Mouse (Mus musculus) central nervous system, embryonic 11.5 days (tissue): Measurements from ENCODE around the gene Rab12. TPM values are rescaled to one million over a fixed set of nuclear protein-coding genes. Genes with fewer than 3 reads are reported as not detected.

Experiments used
- polyA plus RNA-seq: library from polyadenylated mRNA; depleted of rRNA; stranded (reverse); fragments of >200 nt; gene quantifications from 2 replicates; pipeline ENCODE4 v1.2.3, GENCODE M21; 2012; rRNA removed

The Rab12 gene
- polyA plus RNA-seq: 56.2 and 75.5 TPM in 2 replicates

GRCm38 (mm10) chr17:66519554-66520553 is at the start of gene Rab12:
Gene Rab12 (minus strand): TSS chr17:66519729.

DNA sequence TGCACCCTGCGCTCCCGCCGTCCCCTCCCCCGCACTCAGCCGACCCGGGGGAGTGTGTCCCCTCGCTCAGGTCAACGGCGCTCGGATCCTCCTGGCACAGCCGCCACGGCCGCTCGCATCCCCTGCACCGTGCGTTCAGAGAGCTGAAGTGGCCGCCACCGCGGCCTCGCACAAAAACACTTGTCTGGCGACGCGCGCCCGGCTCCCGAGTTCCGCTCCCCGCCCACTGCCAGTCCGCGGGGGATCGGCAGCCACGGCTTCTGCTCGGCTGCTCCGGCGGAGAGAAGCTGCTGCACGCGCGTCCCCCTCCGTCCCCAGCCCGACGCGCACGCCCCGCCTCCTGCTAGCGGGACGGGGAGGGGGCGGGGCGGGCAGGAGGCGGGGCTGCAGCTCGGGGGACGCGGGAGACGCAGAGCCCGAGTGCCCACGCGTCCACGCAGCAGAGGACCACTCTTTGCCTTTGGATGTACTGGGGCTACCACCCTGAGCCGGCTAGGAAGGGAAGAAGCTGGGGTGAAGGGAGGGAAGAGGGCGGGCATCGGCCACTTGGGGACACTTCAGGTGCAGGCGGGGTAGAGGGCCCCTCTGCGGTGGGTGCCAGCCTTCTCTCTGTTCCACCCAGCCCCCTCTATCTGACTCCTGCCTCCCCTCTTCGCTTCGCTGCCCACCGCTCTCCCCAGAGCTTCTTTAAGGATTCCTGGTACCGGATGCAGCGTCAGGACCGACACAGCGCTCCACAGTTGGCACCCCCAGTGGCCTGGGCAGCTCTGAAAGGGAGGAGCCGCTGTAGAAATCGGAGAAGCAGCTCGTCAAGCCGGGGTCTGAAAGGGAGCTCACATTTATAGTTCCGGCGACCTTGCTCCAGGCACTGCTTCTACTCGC is 69.8 kb downstream of the Rab12 start, which contains the start of gene Mtcl1:
Mtcl1 (minus strand) TSS at position 291 of the 882 bp plus-strand sequence.

Other genes with a start within 250 kb of the Rab12 start
- gene Mtcl1, start 70.0 kb downstream of the Rab12 start, polyA plus RNA-seq: 26.9 and 51.7 TPM in 2 replicates
- gene Themis3, start 74.9 kb upstream of the Rab12 start, polyA plus RNA-seq: 0.02 TPM in 1 of 2 replicates, not detected in the other